Mouse (Mus musculus): ENCODE measurements at regions not wholly inside any gene's neighbourhood (a gene's known extent, or its start where the extent isn't known, plus 50 kb on each side); places are given as distances from the start of the nearest gene placed in this dataset.

GRCm38 (mm10) chr19:21077771-21078548 is 124.0 kb upstream of the Tmc1 start:
- in situ Hi-C loops (cut with MboI, MseI) = no loop called here

DNA sequence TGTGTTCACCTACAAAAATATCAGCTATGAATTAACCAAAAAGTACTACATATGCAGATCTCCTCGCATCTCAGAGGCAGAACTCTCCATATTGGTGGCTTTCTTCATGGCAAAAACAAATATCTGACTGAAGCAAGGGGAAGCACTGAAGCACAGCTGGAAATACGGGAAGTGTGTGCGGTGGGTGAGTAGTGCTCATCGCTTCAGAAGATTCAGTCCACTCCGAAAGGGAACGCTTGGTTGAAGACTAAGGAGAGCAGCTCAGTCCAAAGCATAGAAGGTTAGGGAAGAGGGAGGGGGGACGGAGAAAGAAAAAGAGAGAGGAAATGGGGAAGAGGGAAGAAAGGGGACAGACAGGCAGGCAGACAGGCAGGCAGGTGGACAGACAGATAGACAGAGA is 114.4 kb upstream of the Tmc1 start:
- in situ Hi-C loops (cut with MboI, MseI) = no loop called here

GRCm38 (mm10) chr19:21066432-21067113 is 112.6 kb upstream of the Tmc1 start:
- in situ Hi-C loops (cut with MboI, MseI) = no loop called here

DNA sequence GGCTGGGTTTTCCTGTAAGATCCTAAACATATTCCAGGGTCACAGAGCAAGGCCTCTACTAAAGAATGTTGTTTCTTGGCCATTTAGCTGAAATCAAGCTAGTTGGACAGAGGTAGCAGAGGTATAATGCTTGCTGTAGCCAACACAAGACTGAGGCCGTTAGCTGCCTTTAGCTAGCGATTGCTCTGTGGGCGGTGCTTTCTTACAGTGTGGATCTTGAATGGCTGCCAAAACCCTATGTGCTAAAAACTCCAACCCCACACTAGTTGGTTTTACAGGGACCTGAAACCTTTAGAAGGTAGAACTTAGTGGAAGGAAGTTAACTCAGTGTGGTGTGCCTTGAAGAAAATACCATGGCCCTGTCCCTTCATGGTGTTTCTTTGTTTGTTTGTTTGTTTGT is 110.9 kb upstream of the Tmc1 start:
- in situ Hi-C loops (cut with MboI, MseI) = no loop called here

GRCm38 (mm10) chr19:21053597-21054544 is 99.9 kb upstream of the Tmc1 start:
- in situ Hi-C loops (cut with MboI, MseI) = no loop called here

GRCm38 (mm10) chr19:21052771-21053170 is 98.8 kb upstream of the Tmc1 start:
- in situ Hi-C loops (cut with MboI, MseI) = no loop called here

DNA sequence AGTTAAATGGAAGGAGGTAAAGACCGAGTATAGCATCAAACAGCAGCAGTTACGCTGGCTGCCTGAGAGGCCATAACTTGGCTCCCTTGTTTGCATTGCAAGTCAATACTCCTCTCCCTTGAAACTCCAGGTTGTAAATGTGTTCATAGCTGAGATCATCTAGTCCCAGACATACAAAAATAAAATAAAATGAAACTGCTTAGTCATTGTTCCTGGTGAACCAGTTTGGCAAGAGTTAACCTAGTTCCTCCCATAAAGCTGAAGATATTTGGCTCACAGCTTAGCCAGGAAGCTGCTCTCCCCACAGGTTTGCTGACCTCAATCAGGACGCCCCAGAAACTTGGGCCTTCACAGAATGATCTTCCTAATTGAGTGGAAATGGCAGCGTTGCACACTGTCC is 97.9 kb upstream of the Tmc1 start:
- in situ Hi-C loops (cut with MboI, MseI) = no loop called here

DNA sequence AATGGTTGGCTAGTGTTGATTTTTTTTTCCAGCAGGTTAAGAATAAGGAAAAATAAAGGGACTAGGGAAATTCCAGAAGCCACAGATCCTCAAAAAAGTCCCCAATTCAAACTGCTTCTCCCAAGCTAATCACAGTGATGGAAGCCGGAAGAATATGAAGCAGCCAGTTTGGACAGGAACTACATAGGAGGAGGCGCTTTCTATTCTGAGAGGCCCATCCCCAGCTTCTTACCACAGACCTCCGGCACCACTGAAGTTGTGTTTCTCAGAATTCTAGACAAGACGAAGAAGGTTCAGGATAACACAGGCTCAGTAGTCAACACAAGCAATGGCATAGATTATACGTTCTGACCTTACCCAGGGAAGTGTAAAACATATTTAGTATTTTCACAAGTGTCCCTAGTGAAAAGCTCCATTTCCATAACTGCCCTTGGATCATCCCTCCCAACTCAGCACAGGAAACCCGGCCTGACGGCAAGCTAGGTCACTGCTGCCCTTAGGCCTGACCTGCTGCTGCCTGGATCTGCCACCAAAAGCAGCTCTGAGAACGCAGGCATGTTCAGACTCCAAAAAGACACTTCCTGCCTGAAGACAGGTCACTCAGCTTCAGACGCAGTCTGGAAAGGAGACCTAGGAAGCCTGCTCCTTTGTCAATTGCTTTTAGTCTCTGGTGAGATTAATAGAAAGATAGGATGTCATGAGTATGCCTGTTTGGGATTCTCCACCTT is 97.2 kb upstream of the Tmc1 start:
- in situ Hi-C loops (cut with MboI, MseI) = no loop called here

GRCm38 (mm10) chr19:21049301-21049700 is 95.3 kb upstream of the Tmc1 start:
- in situ Hi-C loops (cut with MboI, MseI) = no loop called here

GRCm38 (mm10) chr19:21045565-21045964 is 91.6 kb upstream of the Tmc1 start:
- in situ Hi-C loops (cut with MboI, MseI) = no loop called here

DNA sequence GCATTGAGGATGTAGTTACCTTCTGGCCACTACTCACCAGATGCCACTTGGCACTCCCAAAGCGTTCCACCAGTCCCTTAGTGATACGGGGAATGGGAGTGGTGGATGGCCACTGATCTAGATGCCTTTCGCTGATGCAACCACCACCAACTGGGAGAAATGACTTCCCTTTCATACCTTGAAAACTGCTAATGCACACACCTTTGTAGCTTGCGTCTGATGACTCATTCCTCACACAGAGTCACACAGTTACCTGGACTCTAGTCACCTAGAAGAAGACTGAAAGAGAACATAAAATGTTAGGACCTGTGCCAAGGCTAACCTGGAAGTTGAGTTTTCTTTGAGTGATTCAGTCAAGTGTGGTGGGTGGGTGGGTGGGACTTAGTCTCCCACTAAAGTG is 90.0 kb upstream of the Tmc1 start:
- in situ Hi-C loops (cut with MboI, MseI) = no loop called here

DNA sequence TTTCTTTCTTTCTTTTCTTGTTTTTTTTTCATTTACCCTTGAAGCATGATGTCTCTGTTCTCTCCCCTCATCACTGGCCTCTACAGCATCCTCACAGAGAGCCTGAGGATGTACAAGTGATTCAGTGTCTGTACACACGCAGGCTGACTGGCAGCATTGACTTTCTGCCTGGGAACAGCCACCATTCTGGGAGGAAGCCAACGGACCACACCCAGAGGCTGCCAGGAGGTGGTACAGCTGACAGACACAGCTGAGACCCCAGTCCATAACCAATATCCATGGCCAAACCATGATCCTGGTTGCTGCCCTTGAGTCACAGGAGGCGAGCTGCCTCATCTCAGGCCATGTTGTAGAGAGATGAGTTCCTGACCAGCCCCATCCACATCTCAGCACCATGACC is 88.5 kb upstream of the Tmc1 start:
- in situ Hi-C loops (cut with MboI, MseI) = no loop called here

GRCm38 (mm10) chr19:21037448-21038077 is 83.6 kb upstream of the Tmc1 start:
- in situ Hi-C loops (cut with MboI, MseI) = loop anchor here (5.0 kb wide), 1 partner anchor 250 kb away; no protein-coding TSS in a partner anchor

DNA sequence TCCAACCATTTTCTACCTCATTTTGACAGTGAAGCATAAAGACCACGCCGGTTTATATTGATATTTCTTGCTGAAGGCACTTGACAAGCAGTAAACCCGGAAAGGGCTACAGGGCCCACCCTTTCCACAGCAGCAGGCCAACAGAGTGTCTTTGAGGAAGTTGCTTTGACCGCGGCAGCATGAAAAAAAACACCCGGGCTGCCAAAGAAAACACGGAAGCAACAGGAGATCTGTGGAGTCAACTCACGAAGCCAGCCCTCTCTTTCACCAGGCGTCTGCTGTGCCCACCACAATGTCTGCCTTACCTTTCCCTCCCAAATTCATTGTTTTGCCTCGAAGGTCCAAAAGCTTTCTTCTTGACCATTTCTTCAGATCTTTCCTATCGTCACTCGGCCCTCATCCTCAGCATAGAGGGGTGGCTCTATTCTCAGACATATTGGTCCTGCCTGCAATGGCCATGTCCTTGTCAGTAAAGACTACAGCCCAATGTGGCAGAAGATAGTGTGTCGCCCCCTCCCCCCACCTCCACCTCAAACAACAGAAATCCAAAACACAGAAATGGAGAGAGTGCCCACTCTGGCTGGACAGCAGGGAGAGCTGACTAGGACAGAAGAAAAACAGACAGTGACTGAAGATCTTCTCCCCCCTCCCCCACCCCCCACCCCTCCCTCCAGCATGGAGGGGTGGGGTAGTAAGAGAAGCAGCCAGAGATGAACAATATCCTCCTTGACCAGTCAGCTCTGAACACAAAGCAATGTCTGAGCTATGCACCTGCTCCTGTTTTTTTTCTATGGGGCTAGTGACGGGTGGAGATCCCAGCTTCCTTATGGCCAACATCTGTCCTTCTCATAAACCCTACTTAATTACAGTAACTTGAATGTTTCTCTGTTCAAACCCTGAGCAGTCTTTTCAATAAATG is 82.8 kb upstream of the Tmc1 start:
- in situ Hi-C loops (cut with MboI, MseI) = loop anchor here (5.0 kb wide), 1 partner anchor 251 kb away; no protein-coding TSS in a partner anchor

GRCm38 (mm10) chr19:21035505-21035904 is 81.5 kb upstream of the Tmc1 start:
- in situ Hi-C loops (cut with MboI, MseI) = loop anchor here (5.0 kb wide), 1 partner anchor 252 kb away; no protein-coding TSS in a partner anchor

GRCm38 (mm10) chr19:21033991-21034390 is 80.0 kb upstream of the Tmc1 start:
- in situ Hi-C loops (cut with MboI, MseI) = no loop called here

DNA sequence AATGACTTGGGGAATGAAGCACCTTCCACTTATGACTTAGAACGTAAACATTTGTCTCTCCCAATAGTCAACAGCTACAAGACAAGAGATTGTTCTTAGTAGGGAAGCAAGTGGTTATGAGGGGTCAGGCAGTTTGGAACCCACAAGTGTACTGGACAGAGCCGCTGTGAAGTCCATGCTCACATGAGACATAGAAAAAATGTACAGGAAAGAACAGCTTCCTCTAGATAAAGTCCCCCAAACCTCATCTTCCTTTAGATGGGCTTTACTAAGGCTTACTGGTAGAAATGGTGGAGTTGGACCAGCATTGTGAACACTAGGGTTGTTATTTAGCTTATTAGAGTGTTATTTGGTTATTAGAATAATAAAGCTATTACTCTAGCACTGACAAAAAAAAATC is 78.6 kb upstream of the Tmc1 start:
- in situ Hi-C loops (cut with MboI, MseI) = no loop called here

GRCm38 (mm10) chr19:21031768-21032308 is 77.8 kb upstream of the Tmc1 start:
- in situ Hi-C loops (cut with MboI, MseI) = no loop called here

- in situ Hi-C loops (cut with MboI, MseI) = no loop called here
These were observed 77.0 kb upstream of the Tmc1 start for GRCm38 (mm10) chr19:21030971-21031370.
